Mouse (Mus musculus) heart, adult 2 months (tissue): ENCODE measurements at regions not wholly inside any gene's neighbourhood (a gene's known extent, or its start where the extent isn't known, plus 50 kb on each side); places are given as distances from the start of the nearest gene placed in this dataset.

Experiments used
- DNase-seq, 2 experiments: peaks; one replicate each; pipeline ENCODE4 v3.0.0; 2021
- H3K27ac ChIP-seq: fragments of 200-600 bp; 2 replicates; pipeline ENCODE4 v1.8.1; 2022
- H3K27me3 ChIP-seq: fragments of 200-500 bp; 2 replicates; pipeline ENCODE4 v1.6.1; 2012; ENCODE audit warnings: mild to moderate bottlenecking, low read length, inconsistent platforms, mixed read lengths; ENCODE audit not compliant: control insufficient read depth, insufficient read depth
- H3K36me3 ChIP-seq: fragments of 200-500 bp; 2 replicates; pipeline ENCODE4 v1.6.1; 2012; ENCODE audit warnings: low read length, inconsistent platforms; ENCODE audit not compliant: control insufficient read depth, insufficient read depth
- H3K4me1 ChIP-seq: fragments of 200-500 bp; 2 replicates; pipeline ENCODE4 v1.6.1; 2011; ENCODE audit warnings: low read length; ENCODE audit not compliant: control insufficient read depth, insufficient read depth
- H3K4me3 ChIP-seq: fragments of 200-600 bp; 2 replicates; pipeline ENCODE4 v1.8.1; 2022
- H3K79me2 ChIP-seq: fragments of 200-500 bp; replicated peaks from 2 replicates; pipeline ENCODE4 v1.6.1; 2012; ENCODE audit warnings: mild to moderate bottlenecking, inconsistent platforms, low read length, moderate library complexity, mixed read lengths; ENCODE audit not compliant: control insufficient read depth, insufficient read depth
- H3K9ac ChIP-seq: fragments of 200-500 bp; 2 replicates; pipeline ENCODE4 v1.6.1; 2012; ENCODE audit warnings: low read depth, mild to moderate bottlenecking, control low read depth, inconsistent platforms, low read length, mixed read lengths
- CTCF ChIP-seq: fragments of 200-600 bp; IDR thresholded peaks from 2 replicates; pipeline ENCODE4 v1.8.1; 2022; ENCODE audit warnings: antibody characterized with exemption, mild to moderate bottlenecking, moderate library complexity
- EP300 ChIP-seq: fragments of 200-500 bp; IDR thresholded peaks from 2 replicates; pipeline ENCODE4 v1.6.1; 2011; ENCODE audit warnings: low read depth, low read length, control low read depth; ENCODE audit not compliant: insufficient read depth
- POLR2A ChIP-seq: fragments of 200-500 bp; IDR thresholded peaks from 2 replicates; pipeline ENCODE4 v1.6.1; 2011; ENCODE audit warnings: mild to moderate bottlenecking, low read depth, low read length, control low read depth; ENCODE audit not compliant: insufficient read depth
- WGBS: fragments of 180-500 bp; shearing (Covaris S2); methylation state at CpG from one replicate; pipeline ENCODE4 v1.1.7; 2018; 5-methylcytosine and 5-hydroxymethylcytosine counted together
- intact Hi-C: fragments of 180-260 bp; cut with DNase I; formaldehyde crosslinking; loops from one replicate; pipeline ENCODE4 v1.15.1; 2025

DNA sequence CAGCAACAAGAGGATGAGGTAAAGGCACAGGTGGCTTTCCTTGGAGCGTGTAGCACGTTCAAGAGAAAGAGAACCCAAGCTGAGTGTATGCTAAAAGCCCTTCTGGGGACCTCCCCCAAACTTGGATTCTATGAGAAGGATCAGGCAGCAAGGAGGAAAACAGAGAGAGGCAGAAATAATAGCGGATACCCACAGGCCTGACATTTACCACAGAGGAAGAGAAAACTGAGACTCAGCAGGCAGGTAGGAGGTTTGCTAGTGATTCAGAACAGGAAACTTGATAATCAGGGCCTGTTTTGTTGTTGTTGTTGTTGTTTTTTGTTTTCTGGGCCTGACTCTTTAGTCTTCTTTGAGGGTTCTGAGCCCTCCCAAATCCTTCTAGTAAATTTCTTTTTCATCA, 100.5 kb upstream of the Mdm1 start:
- H3K27me3 ChIP-seq, result no peaks in the 10 kb centered on the region
- intact Hi-C loops, result loop anchor here (5.0 kb wide), 1 partner anchor 664 kb away; no protein-coding TSS in a partner anchor
- peak overlapping the region; percentile 11; the same call in 1 of the 2 replicates for H3K27ac ChIP-seq
- no peaks in the 10 kb centered on the region for H3K79me2 ChIP-seq
- H3K9ac ChIP-seq, result no peak overlapping the region
- TF ChIP-seq EP300 (no peak), POLR2A (no peak), CTCF (no peak)
- no peak for DNase-seq
- no peaks in the 10 kb centered on the region for H3K36me3 ChIP-seq
- H3K4me3 ChIP-seq, result no peak overlapping the region
- no peaks in the 10 kb centered on the region; the same call in none of the 2 replicates for H3K4me1 ChIP-seq
- WGBS, result 91% methylated on average over 3 of the region's 3 CpGs

DNA sequence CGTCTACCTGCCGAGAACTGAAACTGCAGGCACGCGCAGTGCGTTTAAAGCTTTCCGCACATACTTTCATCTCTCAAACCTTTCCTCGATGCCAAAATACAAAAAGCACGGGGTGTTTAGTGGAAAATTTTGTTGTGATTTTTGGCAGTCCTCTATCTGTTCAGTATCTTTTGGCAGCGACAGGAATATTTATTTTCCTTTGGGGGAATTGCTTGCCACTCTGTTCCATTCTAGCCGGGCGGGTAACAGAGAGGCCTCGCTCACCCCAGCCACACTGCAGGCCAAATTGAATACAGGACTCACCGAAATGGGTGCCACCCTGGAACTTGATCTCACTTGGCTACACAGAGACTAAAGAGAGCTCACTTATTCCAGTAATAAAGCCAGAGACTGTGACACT, 97.8 kb upstream of the Mdm1 start:
- 31% methylated on average over 13 of the region's 13 CpGs for WGBS
- intact Hi-C loops, result loop anchor here (5.0 kb wide), 1 partner anchor 666 kb away; no protein-coding TSS in a partner anchor
- Histone ChIP-seq H3K9ac (no peak overlapping the region), H3K4me3 (no peak overlapping the region), H3K4me1 (no peaks in the 10 kb centered on the region; the same call in none of the 2 replicates), H3K27ac (peak overlapping the region; percentile 38), H3K27me3 (no peaks in the 10 kb centered on the region), H3K79me2 (no peaks in the 10 kb centered on the region), H3K36me3 (no peaks in the 10 kb centered on the region)
- DNase-seq, result peak in 1 of 2 experiments; percentile 41
- no peak for TF ChIP-seq CTCF
- no peak for TF ChIP-seq POLR2A
- TF ChIP-seq EP300, result no peak

DNA sequence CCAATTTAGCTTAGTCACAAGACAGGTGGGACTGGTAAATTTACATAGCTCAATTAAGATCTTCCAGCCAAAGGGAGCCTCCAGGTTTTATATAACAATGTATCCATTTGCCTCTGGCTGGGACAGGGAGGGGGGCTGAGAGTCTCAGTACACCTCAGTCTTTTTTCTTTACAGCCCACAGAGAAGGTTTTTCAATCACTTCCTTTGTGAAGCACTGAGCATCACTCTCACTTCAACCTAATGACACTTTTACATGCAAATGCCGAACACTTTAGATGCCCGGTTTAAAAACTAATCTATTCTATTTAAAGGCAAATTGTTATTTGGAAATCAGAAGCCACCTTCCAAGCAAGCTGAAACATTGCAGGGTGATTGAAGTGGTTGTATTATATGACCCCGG, 96.8 kb upstream of the Mdm1 start:
- no peak overlapping the region for H3K27ac ChIP-seq
- no peak overlapping the region for H3K4me3 ChIP-seq
- no peak for TF ChIP-seq CTCF
- TF ChIP-seq POLR2A, result no peak
- no peak for TF ChIP-seq EP300
- DNase-seq, result no peak
- intact Hi-C loops, result loop anchor here (5.0 kb wide), 3 partner anchors 67 to 668 kb away; no protein-coding TSS in a partner anchor
- WGBS, result 63% methylated on average over 3 of the region's 3 CpGs
- H3K36me3 ChIP-seq, result no peaks in the 10 kb centered on the region
- H3K9ac ChIP-seq, result no peak overlapping the region
- no peaks in the 10 kb centered on the region for H3K79me2 ChIP-seq
- no peaks in the 10 kb centered on the region for H3K27me3 ChIP-seq
- peaks cover 1% of the 10 kb centered on the region for H3K4me1 ChIP-seq

- no peak overlapping the region for H3K4me3 ChIP-seq
- no peak for TF ChIP-seq EP300
- no peak for TF ChIP-seq POLR2A
- TF ChIP-seq CTCF, result no peak
- H3K36me3 ChIP-seq, result peaks cover 3% of the 10 kb centered on the region
- intact Hi-C loops, result loop anchor here (5.0 kb wide), 2 partner anchors 67 to 148 kb away; no protein-coding TSS in a partner anchor
- no peak overlapping the region for H3K9ac ChIP-seq
- H3K27ac ChIP-seq, result no peak overlapping the region
- no peaks in the 10 kb centered on the region for H3K27me3 ChIP-seq
- no peak for DNase-seq
- peaks cover 4% of the 10 kb centered on the region for H3K4me1 ChIP-seq
- 98% methylated on average over 2 of the region's 2 CpGs for WGBS
- H3K79me2 ChIP-seq, result no peaks in the 10 kb centered on the region
These were observed 96.2 kb upstream of the Mdm1 start for GRCm38 (mm10) chr10:118045427-118045826.

DNA sequence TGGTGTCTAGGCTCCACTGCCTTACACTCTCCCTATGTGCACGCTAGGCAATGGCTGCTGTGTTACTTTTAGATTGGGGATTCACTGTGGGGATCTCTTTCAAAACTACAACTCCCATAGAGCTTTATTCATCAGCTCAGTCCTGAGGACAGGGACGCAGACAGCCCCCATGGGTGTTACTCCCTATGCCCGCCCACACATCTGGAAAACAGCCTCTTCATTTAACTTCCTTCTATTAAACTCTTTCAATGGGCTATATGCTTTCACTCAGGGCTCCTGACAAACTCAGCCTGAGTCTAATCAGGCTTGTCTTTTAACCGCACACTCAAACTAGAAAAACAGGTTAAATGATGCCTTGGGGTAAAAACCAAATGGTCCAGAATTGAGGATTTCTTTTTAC, 95.3 kb upstream of the Mdm1 start:
- Histone ChIP-seq H3K36me3 (peaks cover 3% of the 10 kb centered on the region), H3K27ac (no peak overlapping the region), H3K27me3 (no peaks in the 10 kb centered on the region), H3K4me3 (no peak overlapping the region), H3K9ac (no peak overlapping the region), H3K79me2 (no peaks in the 10 kb centered on the region), H3K4me1 (peaks cover 5% of the 10 kb centered on the region)
- intact Hi-C loops, result loop anchor here (5.0 kb wide), 2 partner anchors 66 to 149 kb away; no protein-coding TSS in a partner anchor
- DNase-seq, result no peak
- 54% methylated on average over 4 of the region's 4 CpGs for WGBS
- TF ChIP-seq POLR2A (no peak), CTCF (no peak), EP300 (no peak)

GRCm38 (mm10) chr10:118046831-118047230, 94.8 kb upstream of the Mdm1 start:
- Histone ChIP-seq H3K4me1 (peaks cover 5% of the 10 kb centered on the region), H3K79me2 (no peaks in the 10 kb centered on the region), H3K27me3 (no peaks in the 10 kb centered on the region), H3K9ac (no peak overlapping the region), H3K27ac (no peak overlapping the region), H3K36me3 (peaks cover 3% of the 10 kb centered on the region), H3K4me3 (no peak overlapping the region)
- intact Hi-C loops, result loop anchor here (5.0 kb wide), 2 partner anchors 65 to 150 kb away; no protein-coding TSS in a partner anchor
- no peak for DNase-seq
- TF ChIP-seq CTCF (no peak), POLR2A (no peak), EP300 (no peak)
- 71% methylated on average over 1 of the region's 1 CpGs for WGBS
